Mouse (Mus musculus) limb, embryonic 13.5 days (tissue): ENCODE data around the gene Polr1e. TPM values are rescaled to one million over a fixed set of nuclear protein-coding genes. Genes with fewer than 3 reads are reported as not detected.
"Not testable (repeated sequence)": the region's sequence is repeated elsewhere in the genome, so short reads cannot be mapped to it uniquely, and the experiment has no call there.

Source experiments
- ATAC-seq: fragments of 200-750 bp; cut with Nextera tagmentation; 2 replicates; pipeline ENCODE4 v1.8.0; 2017; ENCODE audit warnings: low read depth, moderate number of reproducible peaks, moderate TSS enrichment; ENCODE audit not compliant: low FRiP score
- H3K27ac ChIP-seq: fragments of 300-500 bp; sonication (generic); 2 replicates; pipeline ENCODE4 v1.5.1; 2015; ENCODE audit warnings: inconsistent platforms, mild to moderate bottlenecking, moderate library complexity
- H3K27me3 ChIP-seq: fragments of 300-500 bp; sonication (generic); 2 replicates; pipeline ENCODE4 v1.6.1; 2015; ENCODE audit warnings: mild to moderate bottlenecking, inconsistent platforms
- H3K36me3 ChIP-seq: fragments of 300-500 bp; sonication (generic); 2 replicates; pipeline ENCODE4 v1.6.1; 2015; ENCODE audit warnings: inconsistent platforms, mild to moderate bottlenecking, moderate library complexity
- H3K4me1 ChIP-seq: fragments of 300-500 bp; sonication (generic); 2 replicates; pipeline ENCODE4 v1.6.1; 2015; ENCODE audit warnings: inconsistent platforms
- H3K4me2 ChIP-seq: fragments of 300-500 bp; sonication (generic); replicated peaks from 2 replicates; pipeline ENCODE4 v1.6.1; 2015; ENCODE audit warnings: inconsistent platforms, mild to moderate bottlenecking, moderate library complexity
- H3K4me3 ChIP-seq: fragments of 300-500 bp; sonication (generic); 2 replicates; pipeline ENCODE4 v1.5.1; 2015; ENCODE audit warnings: moderate library complexity, mild to moderate bottlenecking, inconsistent platforms
- H3K9ac ChIP-seq: fragments of 300-500 bp; sonication (generic); 2 replicates; pipeline ENCODE4 v1.6.1; 2015; ENCODE audit warnings: mild to moderate bottlenecking, inconsistent platforms
- H3K9me3 ChIP-seq: fragments of 300-500 bp; sonication (generic); 2 replicates; pipeline ENCODE4 v1.6.1; 2016; ENCODE audit warnings: inconsistent platforms
- WGBS: fragments of 180-500 bp; shearing (Covaris S2); methylation state at CpG from one replicate; pipeline ENCODE4 v1.1.7; 2015; 5-methylcytosine and 5-hydroxymethylcytosine counted together
- polyA plus RNA-seq: library from polyadenylated mRNA; unstranded; fragments of >200 nt; fragmentation: Nextera tagmentation; extraction: Ambion mirVana; gene quantifications from 2 replicates; pipeline ENCODE4 v1.2.1, GENCODE M21; 2015

Polr1e gene
- polyA plus RNA-seq, 1 experiment from 2014 or later, result 43.9 TPM

DNA sequence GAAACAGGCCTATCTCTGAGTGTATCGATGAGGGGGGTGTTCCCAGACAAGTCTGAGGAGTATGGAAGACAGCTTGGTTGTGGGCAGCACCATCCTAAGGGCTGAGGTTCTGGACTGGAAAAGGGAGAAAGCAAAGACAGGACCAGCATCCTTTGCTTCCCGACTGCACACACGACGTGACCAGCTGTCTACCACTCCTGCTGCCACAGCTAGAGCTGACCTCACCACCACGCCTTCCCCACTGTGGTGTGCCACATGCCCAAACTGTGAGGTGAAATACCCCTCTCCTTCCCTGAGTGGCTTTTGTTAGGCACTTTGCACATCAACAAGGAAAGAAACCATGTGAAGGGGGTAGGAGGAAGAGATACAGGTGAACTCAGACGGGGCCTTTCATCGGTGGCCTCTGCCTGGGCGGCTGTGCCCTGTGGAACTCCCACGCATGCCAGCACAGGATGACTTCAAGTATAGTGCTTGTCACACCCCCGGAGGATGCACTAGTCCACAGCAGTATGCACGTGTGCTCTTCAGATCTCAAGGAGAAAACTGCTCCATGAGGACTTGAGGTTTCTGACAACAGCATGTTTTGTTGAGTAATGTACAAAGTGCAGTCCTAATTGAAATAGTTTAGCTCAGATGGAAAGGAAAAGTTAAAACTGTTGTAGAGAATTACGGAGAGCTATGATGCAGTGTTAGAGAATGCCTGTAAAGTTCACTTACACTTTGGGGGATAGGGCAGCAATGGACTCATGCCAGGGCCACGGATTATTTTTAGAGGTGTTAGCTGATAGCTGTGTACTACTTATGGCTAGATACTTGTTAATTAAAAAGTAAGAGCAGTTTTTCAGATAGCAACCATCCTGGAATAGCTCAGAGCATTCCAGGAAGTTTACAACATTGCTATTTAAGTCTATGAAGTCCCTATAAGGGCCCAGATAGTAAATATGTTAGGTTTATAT, 19.4 kb downstream of the Polr1e start:
- H3K9me3 ChIP-seq, result no peaks in the 10 kb centered on the region
- H3K4me1 ChIP-seq, result no peaks in the 10 kb centered on the region
- H3K4me3 ChIP-seq, result no peak overlapping the region
- H3K9ac ChIP-seq, result no peak overlapping the region
- 89% methylated on average over 13 of the region's 13 CpGs for WGBS
- H3K36me3 ChIP-seq, result peaks cover 81% of the 10 kb centered on the region
- no peak overlapping the region for H3K4me2 ChIP-seq
- ATAC-seq, result no peak
- no peak overlapping the region for H3K27ac ChIP-seq
- H3K27me3 ChIP-seq, result no peaks in the 10 kb centered on the region

DNA sequence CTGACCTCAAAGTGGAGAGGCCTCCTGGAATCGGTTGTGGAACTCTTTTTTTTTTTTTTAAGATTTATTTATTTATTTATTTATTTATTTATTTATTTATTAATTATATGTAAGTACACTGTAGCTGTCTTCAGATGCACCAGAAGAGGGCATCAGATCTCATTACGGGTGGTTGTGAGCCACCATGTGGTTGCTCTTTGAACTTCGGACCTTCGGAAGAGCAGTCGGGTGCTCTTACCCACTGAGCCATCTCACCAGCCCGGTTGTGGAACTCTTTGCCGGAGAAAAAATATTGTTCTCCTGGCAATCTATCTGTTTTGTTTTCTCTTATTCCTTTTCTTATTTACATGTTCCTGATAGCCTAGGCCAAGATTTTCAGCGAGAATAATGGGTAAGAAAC, 20.5 kb downstream of the Polr1e start:
- not testable (repeated sequence) for H3K27ac ChIP-seq, ATAC-seq, H3K27me3 ChIP-seq, H3K4me3 ChIP-seq, H3K4me2 ChIP-seq, H3K4me1 ChIP-seq, H3K9ac ChIP-seq, H3K9me3 ChIP-seq
- peaks cover 82% of the 10 kb centered on the region for H3K36me3 ChIP-seq
- WGBS, result 57% methylated on average over 8 of the region's 8 CpGs

DNA sequence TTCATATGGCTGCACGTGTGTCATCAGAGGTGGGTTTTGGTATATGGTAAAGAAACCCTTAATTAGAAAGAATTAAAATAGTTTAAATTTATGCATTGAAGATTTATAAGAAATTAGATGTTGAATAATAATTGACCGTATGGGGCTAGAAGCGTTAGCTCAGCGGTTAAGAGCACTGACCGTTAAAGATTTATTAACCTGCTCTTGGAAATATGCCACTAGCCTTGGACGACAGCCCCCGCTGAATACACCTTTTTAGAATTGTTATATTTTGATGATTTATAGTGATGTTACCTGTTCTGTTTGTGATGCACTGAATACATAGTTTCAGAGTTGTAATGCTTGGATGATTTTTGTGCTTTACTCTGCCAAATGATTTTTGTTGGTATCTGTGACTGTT, 21.2 kb downstream of the Polr1e start:
- not testable (repeated sequence) for H3K4me3 ChIP-seq, H3K4me2 ChIP-seq, ATAC-seq, H3K4me1 ChIP-seq, H3K27me3 ChIP-seq, H3K27ac ChIP-seq, H3K9ac ChIP-seq, H3K9me3 ChIP-seq
- peaks cover 83% of the 10 kb centered on the region for H3K36me3 ChIP-seq
- WGBS, result 88% methylated on average over 7 of the region's 7 CpGs

DNA sequence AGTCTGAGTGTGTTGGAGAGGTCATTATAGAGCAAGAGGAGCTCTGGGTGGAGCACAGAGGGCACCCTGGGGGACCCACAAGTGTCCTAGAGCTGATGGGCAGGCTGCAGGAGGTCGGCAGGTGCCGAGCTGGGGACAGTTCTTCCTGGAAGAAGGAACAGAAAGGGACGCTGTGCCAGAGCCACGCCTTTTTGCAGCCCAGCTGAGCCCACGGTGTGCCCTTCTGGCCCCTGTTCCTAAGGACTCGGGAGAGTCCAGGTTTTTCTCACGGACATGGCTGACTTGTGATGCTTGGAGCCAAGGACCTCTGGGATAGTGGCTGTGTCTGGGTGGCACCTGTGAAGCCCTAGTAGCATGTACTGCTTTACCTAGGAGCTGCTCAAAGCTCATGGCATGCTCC, 22.4 kb downstream of the Polr1e start:
- H3K4me3 ChIP-seq, result no peak overlapping the region
- WGBS, result 83% methylated on average over 7 of the region's 7 CpGs
- H3K4me1 ChIP-seq, result no peaks in the 10 kb centered on the region
- ATAC-seq, result no peak
- peaks cover 83% of the 10 kb centered on the region for H3K36me3 ChIP-seq
- no peak overlapping the region for H3K9ac ChIP-seq
- H3K27me3 ChIP-seq, result no peaks in the 10 kb centered on the region
- no peak overlapping the region for H3K27ac ChIP-seq
- no peaks in the 10 kb centered on the region for H3K9me3 ChIP-seq
- no peak overlapping the region for H3K4me2 ChIP-seq

DNA sequence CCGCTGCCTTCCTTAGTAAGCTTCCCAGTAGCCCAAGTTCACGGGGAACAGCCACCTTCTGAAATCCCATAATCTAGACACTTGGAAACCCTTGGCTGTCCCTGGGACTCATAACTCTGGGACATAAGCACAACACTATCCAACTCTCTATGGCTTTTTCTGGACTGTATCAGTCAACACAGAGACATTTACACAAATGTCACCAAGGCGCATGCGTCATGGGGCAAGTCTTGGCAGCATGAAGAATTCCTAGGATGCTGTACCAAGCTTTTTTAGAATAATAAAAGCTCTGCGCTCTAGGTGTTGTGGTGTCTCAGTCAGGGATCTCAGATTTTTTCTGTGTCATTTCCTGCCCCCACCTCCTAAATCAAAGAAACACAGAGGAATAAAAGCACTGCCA, 28.3 kb downstream of the Polr1e start:
- Histone ChIP-seq H3K9me3 (no peaks in the 10 kb centered on the region), H3K9ac (no peak overlapping the region), H3K4me1 (no peaks in the 10 kb centered on the region), H3K36me3 (peaks cover 80% of the 10 kb centered on the region), H3K27ac (no peak overlapping the region), H3K27me3 (no peaks in the 10 kb centered on the region), H3K4me2 (no peak overlapping the region), H3K4me3 (no peak overlapping the region)
- 93% methylated on average over 5 of the region's 5 CpGs for WGBS
- ATAC-seq, result no peak

DNA sequence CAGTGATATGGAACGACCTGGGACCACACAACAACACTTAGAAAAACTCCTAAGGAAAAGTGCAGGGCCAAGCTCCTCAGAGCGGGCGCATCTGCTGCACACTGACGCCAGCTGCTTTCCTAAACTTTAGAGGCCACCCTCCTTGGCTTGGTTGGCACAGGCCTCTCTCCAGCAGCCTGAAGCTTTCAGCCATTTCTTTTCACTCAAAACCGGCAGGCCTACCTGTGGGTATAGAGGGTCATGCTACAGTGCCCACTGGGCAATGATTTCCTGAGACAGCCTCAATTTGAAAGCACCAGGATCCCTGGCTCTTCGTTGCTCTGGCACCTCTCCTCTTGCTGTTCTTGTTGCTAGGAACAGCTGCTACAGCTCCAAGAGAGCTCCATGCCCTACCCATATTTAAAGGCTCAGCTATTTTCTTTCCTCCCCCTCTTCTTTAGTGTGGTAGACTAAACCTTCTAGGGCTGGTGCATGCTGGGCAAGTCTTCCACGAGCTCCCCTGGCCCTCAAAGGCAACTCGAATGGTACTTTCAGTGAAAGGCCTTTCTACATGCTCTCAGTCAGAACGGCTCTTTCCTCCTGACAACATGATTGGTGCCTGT, 29.0 kb downstream of the Polr1e start:
- H3K27me3 ChIP-seq, result no peaks in the 10 kb centered on the region
- no peak for ATAC-seq
- H3K4me1 ChIP-seq, result no peaks in the 10 kb centered on the region
- no peak overlapping the region for H3K4me2 ChIP-seq
- no peak overlapping the region for H3K4me3 ChIP-seq
- H3K9ac ChIP-seq, result no peak overlapping the region
- H3K9me3 ChIP-seq, result no peaks in the 10 kb centered on the region
- WGBS, result 88% methylated on average over 9 of the region's 9 CpGs
- H3K27ac ChIP-seq, result no peak overlapping the region
- H3K36me3 ChIP-seq, result peaks cover 75% of the 10 kb centered on the region

DNA sequence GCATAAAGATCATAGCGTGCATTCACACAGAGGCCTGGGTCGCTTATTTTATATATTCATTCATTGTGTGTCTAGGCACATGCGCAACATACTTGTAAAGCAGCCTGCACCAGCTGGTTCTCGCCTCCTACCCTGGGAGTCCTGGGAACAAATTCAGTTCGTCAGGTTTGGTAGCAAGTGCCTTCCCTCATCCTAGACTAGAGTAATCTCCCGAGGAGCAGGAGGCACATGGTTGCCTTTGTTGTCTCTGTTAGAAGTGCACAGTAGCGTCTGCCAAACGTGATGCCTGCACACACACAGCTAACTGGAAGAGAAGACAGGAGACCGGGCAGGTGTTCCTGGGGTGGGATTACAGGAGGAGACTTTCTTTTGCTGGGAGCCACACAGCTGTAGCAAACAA, 29.6 kb downstream of the Polr1e start:
- WGBS, result 86% methylated on average over 9 of the region's 9 CpGs
- no peaks in the 10 kb centered on the region for H3K9me3 ChIP-seq
- no peak overlapping the region for H3K9ac ChIP-seq
- H3K4me3 ChIP-seq, result no peak overlapping the region
- no peaks in the 10 kb centered on the region for H3K4me1 ChIP-seq
- H3K4me2 ChIP-seq, result no peak overlapping the region
- peaks cover 70% of the 10 kb centered on the region for H3K36me3 ChIP-seq
- no peaks in the 10 kb centered on the region for H3K27me3 ChIP-seq
- no peak overlapping the region for H3K27ac ChIP-seq
- no peak for ATAC-seq

DNA sequence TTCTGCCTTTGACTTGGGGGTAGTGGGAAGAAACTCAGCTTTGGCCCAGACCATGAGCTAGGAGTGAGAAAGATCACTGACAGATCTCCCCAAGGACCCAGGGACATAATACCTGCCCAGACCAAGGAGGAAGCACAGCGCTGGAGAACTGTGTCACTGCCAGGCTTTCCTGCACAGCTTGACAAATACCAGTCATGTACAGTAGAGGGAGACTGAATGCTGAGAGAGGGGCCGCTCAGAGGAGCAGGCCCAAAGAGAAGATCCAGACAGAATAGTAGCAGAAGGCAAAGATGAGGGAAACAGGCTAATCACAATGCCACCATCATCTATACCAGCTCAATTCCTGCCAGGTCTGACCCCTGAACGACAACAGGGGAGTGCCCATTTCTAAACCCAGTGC, 36.5 kb downstream of the Polr1e start:
- 56% methylated on average over 3 of the region's 3 CpGs for WGBS
- no peak overlapping the region for H3K4me3 ChIP-seq
- ATAC-seq, result no peak
- no peak overlapping the region for H3K27ac ChIP-seq
- H3K9me3 ChIP-seq, result no peaks in the 10 kb centered on the region
- peaks cover 53% of the 10 kb centered on the region for H3K36me3 ChIP-seq
- no peaks in the 10 kb centered on the region for H3K4me1 ChIP-seq
- H3K9ac ChIP-seq, result no peak overlapping the region
- no peaks in the 10 kb centered on the region for H3K27me3 ChIP-seq
- H3K4me2 ChIP-seq, result no peak overlapping the region

DNA sequence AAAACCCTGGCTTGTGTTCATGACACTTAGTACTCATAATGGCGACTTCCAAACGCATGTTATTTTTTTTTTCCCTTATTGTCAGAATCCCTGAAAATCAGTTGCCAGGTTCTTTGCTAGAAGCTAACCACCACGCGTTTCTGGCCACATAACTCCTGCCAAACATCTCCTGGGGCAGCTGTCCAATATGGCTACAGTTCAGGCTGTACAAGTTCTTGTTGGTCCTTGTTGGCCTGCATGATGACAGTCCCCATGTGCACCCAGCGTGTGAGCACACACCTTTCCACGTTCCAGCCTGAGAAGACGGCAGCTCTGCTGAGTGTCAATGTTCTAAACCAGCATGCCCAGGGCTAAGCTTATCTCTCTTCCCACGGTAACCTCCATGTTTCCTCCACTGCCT, 37.1 kb downstream of the Polr1e start:
- H3K4me3 ChIP-seq, result no peak overlapping the region
- no peak overlapping the region for H3K4me2 ChIP-seq
- no peaks in the 10 kb centered on the region for H3K9me3 ChIP-seq
- H3K4me1 ChIP-seq, result no peaks in the 10 kb centered on the region
- 88% methylated on average over 8 of the region's 8 CpGs for WGBS
- no peak for ATAC-seq
- H3K27me3 ChIP-seq, result no peaks in the 10 kb centered on the region
- H3K27ac ChIP-seq, result no peak overlapping the region
- H3K9ac ChIP-seq, result no peak overlapping the region
- H3K36me3 ChIP-seq, result peaks cover 58% of the 10 kb centered on the region

DNA sequence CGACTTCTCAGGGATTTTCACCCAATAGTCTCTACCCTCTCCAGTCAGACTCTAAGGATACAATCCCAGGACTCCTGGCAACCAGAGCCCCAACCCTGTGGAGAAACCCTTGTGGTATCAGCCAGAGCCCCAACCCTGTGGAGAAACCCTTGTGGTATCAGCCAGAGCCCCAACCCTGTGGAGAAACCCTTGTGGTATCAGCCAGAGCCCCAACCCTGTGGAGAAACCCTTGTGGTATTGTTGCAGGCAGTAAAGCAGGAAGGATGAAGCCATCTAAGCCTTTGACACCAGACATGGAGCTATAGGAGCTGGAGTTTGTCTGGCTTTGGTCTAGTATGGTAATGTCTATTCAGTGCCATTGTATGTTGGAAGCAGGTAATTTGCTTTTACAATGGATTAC, 45.5 kb downstream of the Polr1e start:
- H3K4me3 ChIP-seq, H3K9ac ChIP-seq, ATAC-seq, H3K9me3 ChIP-seq, H3K27ac ChIP-seq, H3K4me2 ChIP-seq, H3K4me1 ChIP-seq, H3K27me3 ChIP-seq: not testable (repeated sequence)
- WGBS, result 82% methylated on average over 1 of the region's 1 CpGs
- H3K36me3 ChIP-seq, result peaks cover 37% of the 10 kb centered on the region

DNA sequence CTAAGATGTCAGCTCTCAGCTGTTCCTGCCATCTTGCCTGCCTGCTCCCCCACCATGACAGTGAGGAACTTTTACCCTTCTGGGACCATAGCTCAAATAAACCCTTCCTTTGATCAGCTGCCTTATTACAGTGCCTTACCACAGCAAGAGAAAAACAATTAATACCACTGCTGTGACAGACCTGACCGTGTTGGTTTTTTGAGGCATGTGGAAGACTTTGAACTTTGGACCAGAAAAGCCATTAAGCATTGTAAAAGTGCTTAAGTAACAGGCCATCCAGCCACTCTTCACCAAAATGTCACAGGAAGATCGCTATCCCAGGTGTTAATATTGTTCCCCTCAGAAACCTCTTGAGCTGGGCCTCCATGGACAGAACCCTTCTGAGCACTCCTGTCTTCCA, 46.2 kb downstream of the Polr1e start:
- H3K4me3 ChIP-seq, result no peak overlapping the region
- H3K9ac ChIP-seq, result no peak overlapping the region
- 72% methylated on average over 2 of the region's 2 CpGs for WGBS
- peaks cover 30% of the 10 kb centered on the region for H3K36me3 ChIP-seq
- no peaks in the 10 kb centered on the region for H3K27me3 ChIP-seq
- H3K4me2 ChIP-seq, result no peak overlapping the region
- H3K27ac ChIP-seq, result no peak overlapping the region
- peaks cover 8% of the 10 kb centered on the region for H3K4me1 ChIP-seq
- no peaks in the 10 kb centered on the region for H3K9me3 ChIP-seq
- no peak for ATAC-seq

DNA sequence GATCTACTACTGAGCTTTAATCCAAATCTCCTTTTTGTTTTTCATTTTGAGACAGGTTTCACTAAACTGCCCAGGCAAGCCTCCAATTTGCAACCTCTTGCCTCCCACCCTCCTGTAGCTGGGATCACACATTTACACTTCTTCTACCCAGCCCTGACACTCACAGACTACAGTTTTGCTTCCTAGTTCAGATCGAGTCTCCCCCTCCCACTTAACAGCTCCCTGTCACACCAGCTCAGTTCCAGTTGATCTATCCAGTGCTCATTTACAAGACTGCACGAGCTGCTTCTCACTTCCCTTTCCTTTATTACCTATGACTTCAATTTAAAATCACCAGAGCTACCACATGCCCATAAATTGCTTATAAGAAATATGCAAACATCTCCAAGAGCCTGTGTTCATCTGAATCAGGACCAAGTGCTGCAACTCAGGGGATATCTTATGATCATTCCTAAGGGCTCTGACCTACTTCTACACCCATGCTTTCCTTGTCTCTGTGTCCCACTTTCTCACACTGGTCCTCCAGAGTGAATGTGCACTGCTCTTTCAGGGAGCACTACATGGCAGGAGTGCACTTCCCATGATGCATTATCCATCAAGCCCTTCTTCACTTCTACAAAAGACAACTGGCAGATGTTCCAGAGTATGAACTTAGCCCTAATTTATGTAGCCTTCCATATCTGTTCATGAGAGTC, 47.8 kb downstream of the Polr1e start:
- Histone ChIP-seq H3K4me1 (peaks cover 8% of the 10 kb centered on the region), H3K36me3 (peaks cover 14% of the 10 kb centered on the region), H3K9me3 (no peaks in the 10 kb centered on the region), H3K27ac (no peak overlapping the region), H3K4me2 (no peak overlapping the region), H3K4me3 (no peak overlapping the region), H3K9ac (no peak overlapping the region), H3K27me3 (no peaks in the 10 kb centered on the region)
- WGBS, result 23% methylated on average over 2 of the region's 2 CpGs
- ATAC-seq, result no peak
